In the genomic region with DNA sequence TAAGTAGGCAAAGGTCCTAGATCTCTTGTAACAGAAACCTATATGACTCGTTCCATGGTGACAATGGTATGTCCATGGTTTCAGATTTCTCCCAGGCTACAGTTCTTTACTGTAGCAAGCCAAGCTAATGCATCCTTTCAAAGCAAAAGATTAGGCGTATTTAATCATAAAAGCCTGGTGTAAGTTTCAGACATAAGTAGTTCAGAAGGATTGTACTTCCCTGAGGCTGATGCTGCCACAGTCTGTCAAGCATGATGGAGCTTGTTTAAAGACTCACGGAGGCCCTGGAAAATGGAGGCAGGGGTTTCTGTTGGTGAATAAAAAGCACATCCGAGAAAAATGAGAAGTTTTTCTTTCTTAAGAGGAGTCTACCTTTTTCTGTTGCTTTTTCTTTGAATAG, we compare ENCODE assay signal across 28 mouse cellular contexts.
"Had no signal": no experiment of that assay in that cellular context is flagged by ENCODE, and none has a peak within 500 bp of the region (broad histone marks: within the 10 kb centered on the region; RNA-seq: fewer than 3 reads in every experiment).

No protein-coding gene starts in this region.

- H3K27ac ChIP-seq: embryonic facial prominence, embryonic 12.5 days; embryonic facial prominence, embryonic 13.5 days; embryonic facial prominence, embryonic 15.5 days; forebrain, embryonic 10.5 days; forebrain, embryonic 12.5 days; forebrain, embryonic 13.5 days; forebrain, embryonic 15.5 days; gastrocnemius, adult 2 months; heart, adult 2 months had no signal

- H3K4me2 ChIP-seq: embryonic facial prominence, embryonic 12.5 days; embryonic facial prominence, embryonic 13.5 days; embryonic facial prominence, embryonic 15.5 days; forebrain, embryonic 12.5 days; forebrain, embryonic 13.5 days; forebrain, embryonic 15.5 days had no signal

- H3K4me1 ChIP-seq: embryonic facial prominence, embryonic 12.5 days; embryonic facial prominence, embryonic 13.5 days; embryonic facial prominence, embryonic 15.5 days; forebrain, embryonic 10.5 days; forebrain, embryonic 12.5 days; forebrain, embryonic 13.5 days; forebrain, embryonic 15.5 days had no signal

- H3K4me3 ChIP-seq: embryonic facial prominence, embryonic 12.5 days; embryonic facial prominence, embryonic 13.5 days; embryonic facial prominence, embryonic 15.5 days; erythroblast, embryonic 14.5 days; forebrain, embryonic 10.5 days; forebrain, embryonic 12.5 days; forebrain, embryonic 13.5 days; forebrain, embryonic 15.5 days; gastrocnemius, adult 2 months; heart, adult 2 months had no signal

- H3K36me3 ChIP-seq: embryonic facial prominence, embryonic 12.5 days; embryonic facial prominence, embryonic 13.5 days; embryonic facial prominence, embryonic 15.5 days; forebrain, embryonic 10.5 days; forebrain, embryonic 12.5 days; forebrain, embryonic 15.5 days had no signal

- H3K27me3 ChIP-seq: embryonic facial prominence, embryonic 12.5 days; embryonic facial prominence, embryonic 13.5 days; embryonic facial prominence, embryonic 15.5 days; forebrain, embryonic 12.5 days; forebrain, embryonic 13.5 days; forebrain, embryonic 15.5 days had no signal

- H3K9ac ChIP-seq: embryonic facial prominence, embryonic 12.5 days; embryonic facial prominence, embryonic 13.5 days; embryonic facial prominence, embryonic 15.5 days; forebrain, embryonic 12.5 days; forebrain, embryonic 13.5 days; forebrain, embryonic 15.5 days; forebrain, postnatal 0 days had no signal

- DNase-seq: cerebellum, adult 2 months; cerebellum, adult 8-10 months; cerebellum, adult 9-10 months; cerebellum, adult 9-11 months; cerebellum, postnatal 10 days; cerebellum, postnatal 14 days; cerebellum, postnatal 25 days; cerebellum, postnatal 36 days; embryo, embryonic 11 days; forebrain, postnatal 0 days; gastrocnemius, adult 2 months; gastrocnemius, postnatal 10 days; gastrocnemius, postnatal 14 days; gastrocnemius, postnatal 25 days; gastrocnemius, postnatal 36 days; heart, adult 11 months; heart, adult 18-20 months; heart, adult 2 months had no signal

- H3K9me3 ChIP-seq: embryonic facial prominence, embryonic 12.5 days; embryonic facial prominence, embryonic 13.5 days; embryonic facial prominence, embryonic 15.5 days; forebrain, embryonic 10.5 days; forebrain, embryonic 12.5 days; forebrain, embryonic 13.5 days; forebrain, embryonic 15.5 days had no signal

- ATAC-seq: forebrain, embryonic 13.5 days; forebrain, embryonic 14.5 days; forebrain, embryonic 15.5 days; forebrain, embryonic 16.5 days; forebrain, postnatal 0 days had no signal
